1 mouse cellular context compared by ENCODE assay signal in genomic region chr4:22357266-22357930, GRCm38 (mm10).
A peak's percentile ranks its signal among the peaks of the same experiment; 100 is the strongest.
TF ChIP-seq lines count a peak whose summit lies in the region.

Gene Fbxl4 (plus strand): TSS chr4:22357543.

TF ChIP-seq in CH12.LX, 34 proteins besides CTCF, POLR2A, EP300 and RAD21 (continued from another document):
- peak; percentile 70 for TF ChIP-seq MAZ (IDR thresholded peaks at IDR 0.05; ENCODE audit: low read depth, low read length)
- no peak for TF ChIP-seq PAX5 (IDR thresholded peaks at IDR 0.05; ENCODE audit: low read length)
- TF ChIP-seq ZNF384 (IDR thresholded peaks at IDR 0.05; ENCODE audit: low read depth, low read length): no peak
- TF ChIP-seq KAT2A (IDR thresholded peaks at IDR 0.05; ENCODE audit: insufficient replicate concordance, low read length): no peak
- no peak for TF ChIP-seq ETS1 (conservative IDR thresholded peaks at IDR 0.05; ENCODE audit: low read depth, low read length)
- TF ChIP-seq MAX (IDR thresholded peaks at IDR 0.05; ENCODE audit: low read length): peak; percentile 22; the same call in 1 of the 2 replicates
- peak; percentile 47; the same call in 1 of the 2 replicates for TF ChIP-seq BHLHE40 (IDR thresholded peaks at IDR 0.05; ENCODE audit: low read depth, low read length)
- TF ChIP-seq MAFK (IDR thresholded peaks at IDR 0.05; ENCODE audit: insufficient replicate concordance, low read length): no peak
- no peak for TF ChIP-seq RCOR1 (conservative IDR thresholded peaks at IDR 0.05; ENCODE audit: low read depth, low read length)
- TF ChIP-seq MXI1 (IDR thresholded peaks at IDR 0.05; ENCODE audit: low read depth, low read length): peak; percentile 67; the same call in 1 of the 2 replicates
- TF ChIP-seq UBTF (IDR thresholded peaks at IDR 0.05; ENCODE audit: low read depth, low read length): no peak
- peak; percentile 18; the same call in 1 of the 2 replicates for TF ChIP-seq SIN3A (IDR thresholded peaks at IDR 0.05; ENCODE audit: low read length)
- no peak for TF ChIP-seq CHD2 (IDR thresholded peaks at IDR 0.05; ENCODE audit: low read length)
- no peak for TF ChIP-seq ZKSCAN1 (IDR thresholded peaks at IDR 0.05; ENCODE audit: borderline replicate concordance, low read depth, low read length)
- peak; percentile 15; the same call in 1 of the 2 replicates for TF ChIP-seq TBP (conservative IDR thresholded peaks at IDR 0.05; ENCODE audit: low read depth, low read length)
- no peak for TF ChIP-seq E2F4 (IDR thresholded peaks at IDR 0.05; ENCODE audit: insufficient replicate concordance, low read depth, low read length)
TF ChIP-seq in CH12.LX: peak in this region for 13.
